Mouse (Mus musculus) kidney, embryonic 14.5 days (tissue): ENCODE data around the gene Cbx2. TPM values are rescaled to one million over a fixed set of nuclear protein-coding genes. Genes with fewer than 3 reads are reported as not detected.

Experiments used
- ATAC-seq: fragments of 200-750 bp; cut with Nextera tagmentation; 2 replicates; pipeline ENCODE4 v1.8.0; 2017; ENCODE audit warnings: moderate number of reproducible peaks, mild to moderate bottlenecking, moderate TSS enrichment, moderate library complexity; ENCODE audit not compliant: low FRiP score, low TSS enrichment
- H3K27ac ChIP-seq: fragments of 300-500 bp; sonication (generic); 2 replicates; pipeline ENCODE4 v1.5.1; 2014; ENCODE audit warnings: low read depth, mild to moderate bottlenecking, low read length, moderate library complexity, mixed read lengths
- H3K27me3 ChIP-seq: fragments of 300-500 bp; sonication (generic); 2 replicates; pipeline ENCODE4 v1.6.1; 2014; ENCODE audit warnings: mild to moderate bottlenecking, low read length; ENCODE audit not compliant: control insufficient read depth, insufficient read depth
- H3K36me3 ChIP-seq: fragments of 300-500 bp; sonication (generic); 2 replicates; pipeline ENCODE4 v1.6.1; 2014; ENCODE audit warnings: low read length, mixed read lengths; ENCODE audit not compliant: control insufficient read depth, insufficient read depth
- H3K4me1 ChIP-seq: fragments of 300-500 bp; sonication (generic); 2 replicates; pipeline ENCODE4 v1.6.1; 2014; ENCODE audit warnings: low read length, mixed read lengths; ENCODE audit not compliant: control insufficient read depth, insufficient read depth
- H3K4me2 ChIP-seq: fragments of 300-500 bp; sonication (generic); replicated peaks from 2 replicates; pipeline ENCODE4 v1.6.1; 2014; ENCODE audit warnings: low read depth, mild to moderate bottlenecking, low read length
- H3K4me3 ChIP-seq: fragments of 300-500 bp; sonication (generic); 2 replicates; pipeline ENCODE4 v1.5.1; 2014; ENCODE audit warnings: mild to moderate bottlenecking, low read length
- H3K9ac ChIP-seq: fragments of 300-500 bp; sonication (generic); 2 replicates; pipeline ENCODE4 v1.6.1; 2014; ENCODE audit warnings: low read depth, mild to moderate bottlenecking, low read length, moderate library complexity
- H3K9me3 ChIP-seq: fragments of 300-500 bp; sonication (generic); 2 replicates; pipeline ENCODE4 v1.6.1; 2016; ENCODE audit warnings: low read length; ENCODE audit not compliant: control insufficient read depth
- WGBS: fragments of 180-500 bp; shearing (Covaris S2); extraction: QIAGEN DNeasy Blood & Tissue Kit; methylation state at CpG from one replicate; pipeline ENCODE4 v1.1.7; 2014; 5-methylcytosine and 5-hydroxymethylcytosine counted together
- polyA plus RNA-seq: library from polyadenylated mRNA; unstranded; fragments of >200 nt; fragmentation: Nextera tagmentation; extraction: Ambion mirVana; gene quantifications from 2 replicates; pipeline ENCODE4 v1.2.1, GENCODE M21; 2014

Cbx2 gene
- polyA plus RNA-seq, 1 experiment from 2014 or later, result 38.2 TPM

- no peak overlapping the region for H3K27ac ChIP-seq
- no peak overlapping the region for H3K4me2 ChIP-seq
- no peaks in the 10 kb centered on the region for H3K9me3 ChIP-seq
- H3K36me3 ChIP-seq, result no peaks in the 10 kb centered on the region
- H3K27me3 ChIP-seq, result peaks cover 70% of the 10 kb centered on the region
- H3K9ac ChIP-seq, result no peak overlapping the region
- 3% methylated on average over 3 of the region's 3 CpGs for WGBS
- H3K4me1 ChIP-seq, result peaks cover 18% of the 10 kb centered on the region; the same call in 1 of the 2 replicates
- ATAC-seq, result no peak
- peak overlapping the region; percentile 23; the same call in 1 of the 2 replicates for H3K4me3 ChIP-seq
Observed at GRCm38 (mm10) chr11:119059256-119059655, 36.5 kb downstream of the Cbx2 start.

GRCm38 (mm10) chr11:119066841-119067240 is 44.1 kb downstream of the Cbx2 start:
- no peak overlapping the region for H3K27ac ChIP-seq
- no peaks in the 10 kb centered on the region for H3K4me1 ChIP-seq
- H3K4me2 ChIP-seq, result no peak overlapping the region
- ATAC-seq, result no peak
- no peak overlapping the region for H3K9ac ChIP-seq
- H3K9me3 ChIP-seq, result no peaks in the 10 kb centered on the region
- H3K4me3 ChIP-seq, result no peak overlapping the region
- 75% methylated on average over 8 of the region's 8 CpGs for WGBS
- peaks cover 6% of the 10 kb centered on the region for H3K27me3 ChIP-seq
- no peaks in the 10 kb centered on the region for H3K36me3 ChIP-seq

- Histone ChIP-seq H3K4me3 (no peak overlapping the region), H3K9me3 (no peaks in the 10 kb centered on the region), H3K27me3 (no peaks in the 10 kb centered on the region), H3K27ac (no peak overlapping the region), H3K4me1 (no peaks in the 10 kb centered on the region), H3K36me3 (no peaks in the 10 kb centered on the region), H3K4me2 (no peak overlapping the region), H3K9ac (no peak overlapping the region)
- ATAC-seq, result no peak
- WGBS, result 77% methylated on average over 7 of the region's 7 CpGs
Observed at GRCm38 (mm10) chr11:119072239-119072638, 49.5 kb downstream of the Cbx2 start.

DNA sequence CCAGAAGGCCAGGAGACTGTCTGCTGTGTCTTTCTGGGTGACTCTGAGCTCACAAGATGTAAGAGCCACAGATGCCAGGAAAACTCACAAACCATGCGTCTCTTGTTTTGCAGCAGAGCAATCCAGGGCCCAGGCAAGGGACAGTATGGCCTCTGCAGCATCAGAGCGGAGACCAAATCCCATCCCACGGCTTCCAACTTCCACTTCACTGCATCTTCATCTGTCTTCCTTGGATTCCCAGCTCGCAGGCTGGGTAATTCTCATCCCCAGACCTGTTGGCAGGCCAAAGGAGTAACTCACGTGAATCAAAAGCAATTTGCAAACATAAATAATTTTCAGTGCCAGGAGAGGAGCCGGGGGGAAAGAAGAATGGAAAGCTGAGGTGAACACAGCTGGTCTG is 50.2 kb downstream of the Cbx2 start:
- 51% methylated on average over 6 of the region's 6 CpGs for WGBS
- H3K27ac ChIP-seq, result no peak overlapping the region
- no peaks in the 10 kb centered on the region for H3K27me3 ChIP-seq
- no peaks in the 10 kb centered on the region for H3K9me3 ChIP-seq
- H3K9ac ChIP-seq, result no peak overlapping the region
- H3K4me1 ChIP-seq, result no peaks in the 10 kb centered on the region; the same call in 1 of the 2 replicates
- no peak overlapping the region for H3K4me3 ChIP-seq
- no peaks in the 10 kb centered on the region for H3K36me3 ChIP-seq
- no peak for ATAC-seq
- H3K4me2 ChIP-seq, result no peak overlapping the region

DNA sequence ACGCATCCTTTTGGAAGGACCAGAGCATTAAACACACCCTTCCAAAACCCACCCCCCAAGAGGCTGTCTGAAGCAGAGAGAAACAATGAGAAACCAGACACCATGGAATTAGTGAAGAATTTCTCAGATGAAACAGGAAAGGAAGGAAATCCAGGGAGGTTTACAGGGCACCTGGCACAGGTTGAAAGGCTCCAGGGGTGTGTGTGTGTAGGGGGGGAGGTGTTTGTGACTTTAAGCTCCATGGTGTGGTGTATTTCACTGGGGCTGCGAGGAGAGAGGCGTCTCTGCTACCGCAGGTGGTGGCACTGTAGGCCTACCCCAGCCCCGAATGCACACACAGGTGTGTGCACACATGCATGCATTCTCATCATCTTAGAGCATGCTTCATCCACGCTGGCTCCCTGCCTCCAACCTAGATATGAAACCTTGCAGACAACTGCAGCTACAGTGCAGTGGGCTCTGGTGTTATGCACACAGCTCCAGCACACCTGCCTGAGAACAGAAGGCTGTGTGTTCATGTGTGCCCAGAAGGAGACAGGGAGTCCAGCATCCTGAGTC is 51.2 kb downstream of the Cbx2 start:
- no peak overlapping the region for H3K9ac ChIP-seq
- no peak overlapping the region for H3K4me2 ChIP-seq
- H3K27ac ChIP-seq, result no peak overlapping the region
- ATAC-seq, result no peak
- no peaks in the 10 kb centered on the region for H3K9me3 ChIP-seq
- no peaks in the 10 kb centered on the region for H3K36me3 ChIP-seq
- H3K27me3 ChIP-seq, result no peaks in the 10 kb centered on the region
- H3K4me3 ChIP-seq, result no peak overlapping the region
- 73% methylated on average over 6 of the region's 6 CpGs for WGBS
- peaks cover 7% of the 10 kb centered on the region for H3K4me1 ChIP-seq

GRCm38 (mm10) chr11:119075805-119076204 is 53.0 kb downstream of the Cbx2 start:
- Histone ChIP-seq H3K27ac (no peak overlapping the region), H3K27me3 (peaks cover 4% of the 10 kb centered on the region), H3K36me3 (peaks cover 11% of the 10 kb centered on the region), H3K9ac (no peak overlapping the region), H3K4me3 (no peak overlapping the region), H3K4me1 (peaks cover 17% of the 10 kb centered on the region), H3K4me2 (no peak overlapping the region), H3K9me3 (no peaks in the 10 kb centered on the region)
- ATAC-seq, result no peak
- WGBS, result 91% methylated on average over 5 of the region's 5 CpGs

DNA sequence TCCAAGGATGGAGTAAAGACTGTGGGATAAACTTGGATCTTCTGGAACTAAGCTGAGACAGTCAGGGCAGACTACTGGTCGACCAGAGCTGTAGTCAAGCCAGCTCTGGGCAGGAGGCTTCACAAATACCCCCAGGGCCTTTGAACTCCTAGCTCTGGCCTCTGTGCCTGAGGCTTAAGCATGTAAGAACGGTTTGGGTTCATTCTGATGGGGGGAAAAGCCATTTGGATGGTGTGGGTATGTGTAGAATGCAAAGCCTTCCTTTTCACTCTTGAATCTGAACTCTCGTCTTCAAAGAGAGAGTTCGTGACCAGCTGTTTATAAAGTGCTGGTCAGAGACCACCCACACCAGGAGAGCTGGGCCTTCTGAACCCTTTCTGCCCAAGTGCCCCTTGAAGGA is 55.0 kb downstream of the Cbx2 start:
- H3K9ac ChIP-seq, result no peak overlapping the region
- no peak overlapping the region for H3K4me2 ChIP-seq
- no peak overlapping the region for H3K4me3 ChIP-seq
- ATAC-seq, result no peak
- no peaks in the 10 kb centered on the region for H3K9me3 ChIP-seq
- H3K36me3 ChIP-seq, result peaks cover 28% of the 10 kb centered on the region
- H3K4me1 ChIP-seq, result peaks cover 27% of the 10 kb centered on the region
- 82% methylated on average over 4 of the region's 4 CpGs for WGBS
- H3K27ac ChIP-seq, result no peak overlapping the region
- peaks cover 24% of the 10 kb centered on the region for H3K27me3 ChIP-seq

DNA sequence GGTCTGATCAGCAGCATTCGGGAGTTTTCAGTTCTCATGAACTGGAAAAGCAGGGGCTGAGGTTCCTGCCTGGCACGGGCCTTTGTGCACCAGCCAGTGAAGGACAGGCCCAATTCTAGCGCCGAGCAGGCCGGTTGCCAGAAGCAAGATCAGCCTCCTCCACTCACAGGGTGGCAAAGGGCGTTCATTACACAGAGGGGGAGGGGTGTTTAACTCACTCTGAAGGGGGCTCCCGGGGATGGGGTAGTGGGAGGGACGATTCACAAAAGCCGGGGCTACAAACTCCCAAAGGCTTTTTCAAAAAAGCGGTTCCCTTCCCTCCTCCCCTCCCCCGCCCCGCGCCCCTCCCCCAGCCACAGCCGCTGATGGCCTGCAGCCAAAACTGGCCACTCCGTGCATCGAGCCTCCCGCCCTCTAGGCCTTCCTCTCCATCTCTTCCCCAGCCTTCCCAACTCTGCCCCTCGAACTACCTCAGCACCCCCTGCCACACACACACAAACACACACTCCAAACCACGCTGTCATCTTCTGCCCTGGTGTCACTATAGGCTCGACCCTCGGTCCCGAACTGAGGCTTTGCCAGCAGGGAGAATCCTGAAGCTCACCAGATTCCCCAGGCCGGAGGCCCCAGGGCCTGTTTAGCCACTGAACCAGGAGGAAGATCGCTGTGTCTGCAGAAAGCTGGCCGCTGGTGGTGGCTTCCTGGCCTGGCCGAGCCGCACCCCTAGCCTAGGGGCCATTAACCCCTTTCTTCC is 56.1 kb downstream of the Cbx2 start:
- no peak overlapping the region for H3K4me3 ChIP-seq
- H3K4me2 ChIP-seq, result peak overlapping the region; percentile 3
- WGBS, result 7% methylated on average over 24 of the region's 27 CpGs
- peak overlapping the region; percentile 18; the same call in 1 of the 2 replicates for H3K27ac ChIP-seq
- peaks cover 25% of the 10 kb centered on the region for H3K27me3 ChIP-seq
- peaks cover 28% of the 10 kb centered on the region for H3K36me3 ChIP-seq
- no peaks in the 10 kb centered on the region for H3K9me3 ChIP-seq
- no peak for ATAC-seq
- peaks cover 38% of the 10 kb centered on the region for H3K4me1 ChIP-seq
- H3K9ac ChIP-seq, result peak overlapping the region; percentile 35; the same call in 1 of the 2 replicates

DNA sequence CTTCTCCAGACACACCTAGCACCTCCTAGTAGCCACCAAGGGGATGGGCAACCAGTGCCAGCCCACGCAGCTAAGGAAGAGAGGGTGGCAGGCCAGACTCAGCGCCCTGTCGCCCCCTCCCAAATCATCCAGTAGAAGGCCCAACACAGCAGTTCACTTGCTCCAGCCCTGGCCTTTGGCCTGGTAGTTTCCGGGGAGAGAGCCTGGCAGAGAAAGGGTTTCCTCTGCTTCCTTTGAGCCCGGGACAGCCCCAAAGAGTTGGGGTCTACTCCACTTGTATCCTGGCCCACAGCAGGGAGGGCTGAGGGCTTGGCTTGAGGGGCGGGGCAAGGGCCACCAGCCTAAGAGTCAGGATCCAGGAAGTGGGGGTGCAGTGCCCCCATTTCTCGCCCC is 56.7 kb downstream of the Cbx2 start:
- Histone ChIP-seq H3K4me3 (no peak overlapping the region), H3K27ac (peak overlapping the region; percentile 18; the same call in 1 of the 2 replicates), H3K36me3 (peaks cover 28% of the 10 kb centered on the region), H3K9ac (peak overlapping the region; percentile 28; the same call in 1 of the 2 replicates), H3K4me1 (peaks cover 44% of the 10 kb centered on the region), H3K9me3 (no peaks in the 10 kb centered on the region), H3K27me3 (peaks cover 25% of the 10 kb centered on the region), H3K4me2 (peak overlapping the region; percentile 3)
- 30% methylated on average over 7 of the region's 7 CpGs for WGBS
- no peak for ATAC-seq
